Mouse (Mus musculus) bone marrow macrophage, adult 2 months (primary cell): Measurements from ENCODE around the gene Prmt1. TPM values are rescaled to one million over a fixed set of nuclear protein-coding genes. Genes with fewer than 3 reads are reported as not detected.

ENCODE experiments used
- H3K27ac ChIP-seq: 2 replicates; pipeline ENCODE4 v1.5.1; 2012; ENCODE audit warnings: low read depth, low read length; ENCODE audit not compliant: insufficient read depth
- H3K4me1 ChIP-seq: 2 replicates; pipeline ENCODE4 v1.6.1; 2012; ENCODE audit warnings: low read length; ENCODE audit not compliant: control insufficient read depth, insufficient read depth
- H3K4me3 ChIP-seq: 2 replicates; pipeline ENCODE4 v1.5.1; 2012; ENCODE audit warnings: mild to moderate bottlenecking, low read length, moderate library complexity; ENCODE audit not compliant: insufficient read depth
- CTCF ChIP-seq: IDR thresholded peaks from 2 replicates; pipeline ENCODE4 v1.5.1; 2012; ENCODE audit warnings: low read depth, mild to moderate bottlenecking, low read length, moderate library complexity
- POLR2A ChIP-seq: IDR thresholded peaks from 2 replicates; pipeline ENCODE4 v1.6.1; 2012; ENCODE audit warnings: mild to moderate bottlenecking, low read depth, low read length, borderline replicate concordance
- polyA plus RNA-seq: library from polyadenylated mRNA; stranded (reverse); fragments of >200 nt; gene quantifications from 2 replicates; pipeline ENCODE4 v1.2.4, GENCODE M21; 2012; ENCODE audit not compliant: missing spikeins, insufficient read depth, insufficient read length

Prmt1 gene
- polyA plus RNA-seq, 1 experiment, result 61.6 TPM

- TF ChIP-seq POLR2A (no peak), CTCF (no peak)
- no peak overlapping the region for H3K4me3 ChIP-seq
These were observed 19.7 kb downstream of the Prmt1 start for GRCm38 (mm10) chr7:44966638-44967037.

GRCm38 (mm10) chr7:44965975-44966374 lies 20.4 kb downstream of the Prmt1 start:
- Histone ChIP-seq H3K4me3 (no peak overlapping the region), H3K4me1 (peaks cover 12% of the 10 kb centered on the region), H3K27ac (no peak overlapping the region)
- TF ChIP-seq CTCF (no peak), POLR2A (no peak)

More at GRCm38 (mm10) chr7:44966638-44967037, 19.7 kb downstream of the Prmt1 start:
- H3K4me1 ChIP-seq, result peaks cover 8% of the 10 kb centered on the region
- no peak overlapping the region for H3K27ac ChIP-seq

GRCm38 (mm10) chr7:44964990-44965389 lies 21.4 kb downstream of the Prmt1 start:
- no peak for TF ChIP-seq POLR2A
- peaks cover 14% of the 10 kb centered on the region for H3K4me1 ChIP-seq
- H3K4me3 ChIP-seq, result no peak overlapping the region
- H3K27ac ChIP-seq, result no peak overlapping the region

GRCm38 (mm10) chr7:44962831-44963230 lies 23.5 kb downstream of the Prmt1 start:
- Histone ChIP-seq H3K4me1 (peaks cover 16% of the 10 kb centered on the region), H3K27ac (no peak overlapping the region), H3K4me3 (no peak overlapping the region)
- TF ChIP-seq POLR2A (no peak), CTCF (no peak)

GRCm38 (mm10) chr7:44962337-44962736 lies 24.0 kb downstream of the Prmt1 start:
- H3K4me3 ChIP-seq, result no peak overlapping the region
- no peak for TF ChIP-seq POLR2A
- TF ChIP-seq CTCF, result no peak
- no peak overlapping the region for H3K27ac ChIP-seq
- H3K4me1 ChIP-seq, result peaks cover 16% of the 10 kb centered on the region

- H3K4me3 ChIP-seq, result no peak overlapping the region
- H3K27ac ChIP-seq, result no peak overlapping the region
- TF ChIP-seq POLR2A, result no peak
- TF ChIP-seq CTCF, result no peak
- H3K4me1 ChIP-seq, result peaks cover 16% of the 10 kb centered on the region
These were observed 25.9 kb downstream of the Prmt1 start for GRCm38 (mm10) chr7:44960512-44960910.

GRCm38 (mm10) chr7:44959874-44960511 lies 26.4 kb downstream of the Prmt1 start:
- TF ChIP-seq CTCF (no peak), POLR2A (no peak)
- H3K4me1 ChIP-seq, result peaks cover 16% of the 10 kb centered on the region
- H3K4me3 ChIP-seq, result no peak overlapping the region
- H3K27ac ChIP-seq, result no peak overlapping the region

GRCm38 (mm10) chr7:44959281-44959680 lies 27.1 kb downstream of the Prmt1 start:
- Histone ChIP-seq H3K4me3 (no peak overlapping the region), H3K4me1 (peaks cover 16% of the 10 kb centered on the region), H3K27ac (no peak overlapping the region)
- TF ChIP-seq CTCF (no peak), POLR2A (no peak)

- no peak overlapping the region for H3K27ac ChIP-seq
- peaks cover 16% of the 10 kb centered on the region for H3K4me1 ChIP-seq
- H3K4me3 ChIP-seq, result no peak overlapping the region
- no peak for TF ChIP-seq POLR2A
- no peak for TF ChIP-seq CTCF
These were observed 28.2 kb downstream of the Prmt1 start for GRCm38 (mm10) chr7:44958208-44958607.

- H3K4me1 ChIP-seq, result peaks cover 13% of the 10 kb centered on the region
- no peak for TF ChIP-seq POLR2A
- no peak for TF ChIP-seq CTCF
- no peak overlapping the region for H3K4me3 ChIP-seq
- no peak overlapping the region for H3K27ac ChIP-seq
These were observed 29.1 kb downstream of the Prmt1 start for GRCm38 (mm10) chr7:44957183-44957835.
